Mouse (Mus musculus): ENCODE measurements at regions not wholly inside any gene's neighbourhood (a gene's known extent, or its start where the extent isn't known, plus 50 kb on each side); places are given as distances from the start of the nearest gene placed in this dataset.

DNA sequence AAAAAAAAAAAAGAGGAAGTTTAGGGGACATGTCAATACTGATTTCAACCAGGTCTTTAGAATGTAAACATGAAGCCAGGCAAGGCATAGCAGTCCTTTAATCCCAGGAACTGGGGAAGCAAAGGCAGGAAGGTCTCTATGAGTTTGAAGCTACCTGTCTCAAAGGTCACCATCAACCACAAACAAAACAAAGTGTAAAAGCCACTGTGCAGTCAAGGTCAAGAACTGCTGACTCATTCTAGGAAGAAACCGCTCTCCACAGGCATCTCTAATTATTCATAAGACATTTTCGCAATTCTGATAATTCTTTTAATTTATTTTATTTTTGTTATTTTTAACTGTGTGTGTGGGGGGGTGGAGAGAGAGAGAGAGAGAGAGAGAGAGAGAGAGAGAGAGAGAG is 364.0 kb downstream of the Cntnap4 start:
- DNase-seq (ENCODE audit: low read depth) = no peak

- DNase-seq (ENCODE audit: low read depth) = no peak
Observed at GRCm38 (mm10) chr8:112935411-112935810, 365.6 kb downstream of the Cntnap4 start.

DNA sequence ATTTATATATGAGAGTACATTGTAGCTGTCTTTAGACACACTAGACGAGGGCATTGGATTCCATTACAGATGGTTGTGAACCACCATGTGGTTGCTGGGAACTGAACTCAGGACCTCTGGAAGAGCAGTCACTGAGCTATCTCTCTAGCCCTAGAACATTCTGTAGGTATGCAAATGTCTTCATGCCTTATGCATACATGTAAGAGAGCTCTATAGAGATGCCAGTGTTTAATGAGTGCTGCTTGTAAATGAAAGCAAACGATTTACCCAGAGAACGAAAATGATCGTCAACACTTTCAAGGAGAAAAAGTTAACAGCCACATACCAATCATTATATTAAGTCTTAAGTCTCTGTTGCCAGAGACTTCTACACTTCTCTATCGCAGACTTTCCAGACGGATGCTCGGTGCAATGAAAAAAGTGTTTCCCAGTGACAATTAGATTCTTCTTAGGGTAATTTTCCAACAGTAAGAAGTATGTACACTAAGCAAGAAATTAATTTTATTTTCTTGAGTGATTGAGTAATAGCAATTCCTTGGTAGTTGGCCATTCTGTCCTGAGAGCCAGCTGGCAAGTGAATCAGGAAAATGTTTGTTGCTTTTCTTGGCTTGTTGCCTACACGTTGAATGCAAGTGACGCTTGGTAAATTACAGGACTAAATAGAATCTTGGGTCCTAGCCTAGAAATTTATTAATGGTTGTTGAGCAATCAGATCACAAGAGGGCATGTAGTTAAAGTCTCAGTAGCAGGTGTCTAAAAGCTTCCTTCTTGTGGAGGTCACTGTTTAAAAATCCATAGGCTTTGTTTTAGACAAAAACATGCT is 366.3 kb downstream of the Cntnap4 start:
- peak; percentile 43 for DNase-seq (ENCODE audit: low read depth)

DNA sequence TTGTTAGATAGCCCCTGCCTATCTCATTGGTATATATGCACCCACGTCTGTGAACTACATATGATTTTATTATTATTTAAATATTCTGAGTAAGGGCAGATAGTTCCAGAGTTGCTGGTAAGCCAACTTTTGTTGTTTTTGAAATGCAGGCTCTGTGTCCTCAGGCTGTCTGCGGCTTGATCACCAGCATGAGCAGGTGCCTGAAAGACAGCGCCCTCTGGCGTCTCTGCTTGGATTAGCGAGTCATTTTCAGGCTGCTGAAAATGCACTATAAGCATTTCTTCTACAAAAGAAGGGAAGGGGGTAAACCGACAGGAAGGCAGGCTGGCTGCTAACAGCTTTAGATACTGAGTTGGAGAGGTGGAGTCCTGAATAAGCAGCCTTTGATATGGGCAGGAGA is 402.6 kb downstream of the Cntnap4 start:
- DNase-seq (ENCODE audit: low read depth) = peak; percentile 57

DNA sequence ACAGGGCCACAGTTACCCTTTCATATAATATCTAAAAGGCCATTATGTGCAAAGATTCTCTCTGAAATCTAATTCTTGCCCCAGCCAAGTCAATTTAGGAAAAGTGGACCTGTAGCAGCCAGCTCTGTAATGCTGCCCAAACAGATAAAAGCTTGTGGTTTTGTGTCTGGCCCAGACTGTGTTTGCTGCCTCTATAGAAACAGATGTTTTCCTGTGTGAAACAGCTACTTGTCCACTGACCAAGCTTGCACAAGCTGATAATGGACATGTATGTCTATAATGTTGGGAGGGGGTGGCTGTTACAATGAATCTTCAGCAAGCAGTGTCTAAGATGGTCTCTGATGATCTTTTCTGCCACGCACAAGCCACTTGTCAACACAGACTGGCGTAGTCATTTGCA is 405.9 kb downstream of the Cntnap4 start:
- no peak for DNase-seq (ENCODE audit: low read depth)

DNA sequence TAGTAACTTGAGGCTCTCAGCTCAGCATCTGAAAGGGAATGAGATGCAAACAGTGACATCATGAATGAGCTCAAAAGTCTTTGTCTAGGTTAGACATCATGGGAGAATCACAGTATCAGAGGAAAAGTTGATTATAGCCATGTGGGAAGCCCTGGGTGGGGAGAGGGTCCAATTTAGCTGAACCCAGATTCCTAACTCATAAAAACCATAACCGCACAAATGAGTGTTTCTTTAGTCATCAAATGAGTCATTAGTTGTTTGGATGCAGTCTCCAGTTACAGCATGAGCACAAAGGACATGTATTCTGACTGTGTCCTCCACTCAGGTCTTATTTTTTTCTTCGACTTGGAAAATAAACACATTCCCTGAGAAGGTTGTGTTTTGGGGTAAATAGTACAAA is 406.5 kb downstream of the Cntnap4 start:
- DNase-seq (ENCODE audit: low read depth) = peak; percentile 5

DNA sequence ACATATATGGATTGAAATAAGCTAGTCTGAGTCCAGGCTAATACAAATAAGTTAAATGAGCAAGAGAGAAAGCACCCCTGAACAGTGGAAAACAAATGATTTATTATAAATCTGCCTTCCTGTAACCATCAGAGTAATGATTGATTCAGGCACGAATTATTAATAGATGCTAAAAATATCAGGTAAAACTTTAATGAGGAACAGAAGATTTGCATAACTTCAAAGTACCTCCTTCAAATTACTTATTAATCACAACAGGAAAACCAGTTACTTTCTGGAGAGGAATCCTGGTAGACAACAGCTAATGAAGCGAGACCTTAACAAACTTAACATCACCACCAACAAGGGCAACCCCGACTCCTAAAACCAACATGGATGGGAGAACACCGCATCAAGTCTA is 423.9 kb downstream of the Cntnap4 start:
- no peak for DNase-seq (ENCODE audit: low read depth)

DNA sequence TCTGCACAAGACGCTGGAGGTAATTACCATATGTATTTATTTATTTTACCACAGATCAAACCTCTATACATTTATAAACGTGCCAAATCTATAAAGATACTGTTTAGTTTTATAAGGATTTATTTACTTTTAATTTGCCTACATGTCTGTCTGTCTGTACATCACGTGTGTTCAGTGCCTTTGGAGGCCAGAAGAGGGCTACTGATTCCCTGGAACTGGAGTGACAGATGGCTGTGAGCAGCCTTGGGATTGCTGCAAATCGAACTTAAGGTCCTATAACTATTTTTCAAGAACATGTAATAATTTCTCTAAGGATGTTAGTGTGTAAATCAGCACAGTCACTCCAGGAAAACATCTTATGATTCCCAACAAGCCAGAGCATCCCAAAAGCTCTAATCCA is 437.5 kb downstream of the Cntnap4 start:
- no peak for DNase-seq (ENCODE audit: low read depth)

DNA sequence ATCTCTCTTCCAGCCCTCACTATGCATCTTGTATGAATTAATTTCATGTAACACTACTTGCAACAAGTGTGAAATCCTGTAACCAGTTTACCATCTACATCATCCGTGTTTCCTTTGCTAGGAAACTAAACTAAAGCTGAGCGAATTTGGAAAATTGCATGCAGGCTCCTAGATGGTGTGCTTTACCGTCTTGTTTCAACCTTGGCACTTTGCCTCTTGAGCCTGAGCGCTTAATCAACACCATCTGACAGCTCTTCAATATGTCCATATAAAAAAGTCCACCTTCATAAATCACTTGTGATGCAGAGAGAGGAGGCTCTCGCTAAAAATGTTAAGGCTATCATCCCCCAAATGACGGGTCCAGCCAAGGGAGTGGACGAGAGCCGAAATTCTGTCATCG is 459.0 kb downstream of the Cntnap4 start:
- DNase-seq (ENCODE audit: low read depth) = no peak

- DNase-seq (ENCODE audit: low read depth) = no peak
Observed at GRCm38 (mm10) chr8:113051770-113052473, 482.1 kb downstream of the Cntnap4 start.

DNA sequence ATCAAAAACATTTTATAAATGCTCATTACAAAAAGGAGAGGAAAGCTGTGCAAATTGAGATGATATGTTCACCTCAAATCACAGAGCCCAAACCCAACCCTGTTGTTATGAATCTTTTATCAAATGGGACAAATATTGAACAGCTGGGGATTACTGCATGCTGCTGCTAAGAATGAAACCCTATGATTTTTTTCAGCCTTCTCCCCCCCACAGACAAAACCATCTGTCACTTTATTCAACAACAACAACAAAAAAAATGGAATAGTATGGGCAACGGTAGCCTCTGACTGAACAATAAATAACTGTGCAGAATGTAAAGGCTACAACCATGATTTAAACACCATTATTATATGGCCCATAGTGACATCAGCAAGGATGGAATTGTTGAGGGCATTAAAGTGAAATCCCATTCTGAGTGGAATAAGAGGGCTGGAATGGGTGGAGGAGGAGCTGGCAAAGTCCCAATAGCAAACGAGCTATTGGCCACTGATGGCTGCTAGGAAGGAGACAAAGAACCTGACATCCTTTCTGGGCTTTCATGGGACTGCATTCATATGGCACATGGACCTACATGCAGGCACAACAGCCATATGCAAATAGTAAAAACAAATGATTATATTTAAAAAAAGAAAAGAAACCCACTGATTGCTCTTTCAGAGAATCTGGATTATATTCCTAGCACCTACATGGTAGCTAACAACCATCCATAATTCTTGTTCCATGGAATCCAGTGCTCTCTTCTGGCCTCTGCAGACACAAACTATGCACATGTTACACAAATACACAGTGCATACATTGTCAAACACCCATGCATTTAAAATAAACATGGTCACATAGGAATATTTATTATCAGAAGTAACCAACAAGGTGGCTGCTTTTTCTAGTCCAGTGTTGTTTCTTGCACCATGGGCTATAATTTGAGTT is 495.7 kb downstream of the Cntnap4 start:
- no peak for DNase-seq (ENCODE audit: low read depth)

- no peak for DNase-seq (ENCODE audit: low read depth)
Observed at GRCm38 (mm10) chr8:113066170-113066708, 496.4 kb downstream of the Cntnap4 start.

GRCm38 (mm10) chr8:113083976-113084375 is 514.1 kb downstream of the Cntnap4 start:
- DNase-seq (ENCODE audit: low read depth) = no peak

- DNase-seq (ENCODE audit: low read depth) = no peak
Observed at GRCm38 (mm10) chr8:113087586-113087985, 517.7 kb downstream of the Cntnap4 start.

DNA sequence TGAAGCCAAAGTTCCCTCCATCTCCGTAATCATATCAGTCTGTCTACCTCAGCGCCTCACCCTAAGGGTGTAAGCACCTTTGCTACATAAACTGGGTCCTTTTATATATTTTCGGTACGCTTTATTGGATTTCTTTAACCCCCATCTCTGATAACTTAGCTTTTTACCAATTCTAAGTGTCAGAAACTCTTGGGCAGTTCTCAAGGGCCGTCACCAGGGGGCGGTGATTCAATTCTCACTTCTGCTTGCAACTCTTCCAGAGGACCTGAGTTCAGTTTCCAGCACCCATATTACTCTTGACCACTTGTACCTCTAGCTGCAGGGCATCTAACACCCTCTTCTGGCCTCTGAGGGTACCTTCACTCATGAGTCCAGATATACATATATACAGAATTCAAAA is 523.7 kb upstream of the Mon1b start:
- DNase-seq (ENCODE audit: low read depth) = peak; percentile 6

- DNase-seq (ENCODE audit: low read depth) = no peak
Observed at GRCm38 (mm10) chr8:113114165-113114700, 521.2 kb upstream of the Mon1b start.

GRCm38 (mm10) chr8:113117241-113117640 is 518.1 kb upstream of the Mon1b start:
- no peak for DNase-seq (ENCODE audit: low read depth)

GRCm38 (mm10) chr8:113125586-113125985 is 509.8 kb upstream of the Mon1b start:
- DNase-seq (ENCODE audit: low read depth) = no peak

DNA sequence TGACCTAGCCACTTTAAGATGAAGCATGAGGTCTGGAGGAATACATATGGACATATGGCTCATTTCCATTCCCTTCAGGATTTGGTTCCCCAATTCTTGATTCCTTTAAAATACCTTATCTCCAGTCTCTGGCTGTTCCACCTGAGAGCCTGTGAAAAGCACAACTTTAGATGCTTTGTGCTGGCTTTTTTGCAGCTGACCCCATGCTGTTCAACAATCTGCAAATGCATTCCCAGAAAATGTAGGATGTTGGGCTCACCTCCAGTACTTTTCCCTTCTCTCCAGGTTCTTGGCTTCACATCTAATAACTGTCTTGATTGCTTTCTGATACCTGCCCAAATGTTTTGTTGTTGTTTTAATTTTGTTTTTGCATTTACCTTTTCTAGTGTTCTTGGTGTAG is 498.0 kb upstream of the Mon1b start:
- no peak for DNase-seq (ENCODE audit: low read depth)

DNA sequence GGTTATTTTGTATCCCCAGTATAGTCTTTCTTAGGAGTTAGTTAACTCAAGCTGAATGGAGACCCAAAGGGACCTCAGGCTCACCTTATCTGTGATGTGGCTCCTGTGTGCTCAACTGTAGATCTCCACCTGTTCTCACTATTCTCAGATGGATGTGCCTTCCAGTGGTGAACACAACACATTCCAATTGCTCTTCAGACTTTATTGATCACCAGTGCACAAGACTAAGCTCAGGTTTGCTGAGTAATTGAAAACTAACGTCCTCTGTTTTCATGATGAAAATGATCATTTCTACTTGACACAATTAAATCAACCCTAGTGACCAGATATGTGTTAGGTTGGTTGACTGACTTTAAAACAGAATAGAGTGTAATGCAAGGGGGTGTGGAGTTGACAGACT is 495.4 kb upstream of the Mon1b start:
- no peak for DNase-seq (ENCODE audit: low read depth)

DNA sequence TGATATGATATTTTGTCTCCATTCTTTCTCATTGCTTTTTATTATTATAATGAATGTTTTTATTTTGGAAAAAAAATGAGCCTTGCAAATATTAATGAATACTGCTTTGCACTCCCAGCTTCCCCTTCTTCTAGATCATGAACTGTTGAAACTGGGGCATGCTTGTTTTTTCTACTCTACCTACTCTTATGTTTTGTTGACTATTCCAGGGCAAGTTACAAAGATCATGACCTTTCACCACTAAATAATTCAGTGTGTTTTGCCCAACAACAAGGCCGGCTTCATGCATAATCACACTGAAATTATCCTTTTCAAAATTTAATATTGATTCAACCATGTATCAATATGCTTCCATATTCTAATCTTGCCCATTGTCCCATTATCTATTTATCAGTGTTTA is 494.3 kb upstream of the Mon1b start:
- DNase-seq (ENCODE audit: low read depth) = no peak

DNA sequence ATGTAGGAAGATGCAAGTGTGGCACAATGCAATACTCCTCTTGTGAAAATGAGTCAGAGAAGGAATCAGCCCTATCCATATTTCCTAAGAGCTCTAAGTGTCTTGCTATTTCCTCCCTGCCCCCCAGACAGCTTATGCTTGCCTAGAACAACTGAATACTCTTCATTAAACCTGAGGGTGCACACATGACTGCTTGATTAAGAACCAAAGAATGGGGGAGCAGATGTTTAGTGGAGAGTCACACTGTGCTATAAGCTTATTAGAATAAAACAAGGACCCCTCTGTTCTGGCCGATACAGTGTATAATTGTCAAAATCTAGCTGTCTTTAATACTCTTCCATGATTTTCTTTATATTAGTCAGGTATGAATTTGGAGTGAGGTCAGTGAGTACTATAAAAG is 458.8 kb upstream of the Mon1b start:
- DNase-seq (ENCODE audit: low read depth) = no peak

Data from NIH3T3 (cell line).